25 mouse cellular contexts compared by ENCODE assay signal in genomic region chr11:77663639-77664038, GRCm38 (mm10).
"Had no signal": no experiment of that assay in that cellular context is flagged by ENCODE, and none has a peak within 500 bp of the region (broad histone marks: within the 10 kb centered on the region; RNA-seq: fewer than 3 reads in every experiment).

No protein-coding gene starts in this region.

- H3K9me3 ChIP-seq: heart, embryonic 10.5 days; hindbrain, embryonic 12.5 days; intestine, embryonic 15.5 days; limb, embryonic 10.5 days had no signal

- H3K9ac ChIP-seq: forebrain, postnatal 0 days; heart, embryonic 12.5 days; hindbrain, embryonic 12.5 days; hindbrain, embryonic 14.5 days; intestine, embryonic 15.5 days; limb, embryonic 12.5 days; liver, embryonic 12.5 days had no signal

- H3K4me2 ChIP-seq: heart, embryonic 12.5 days; hindbrain, embryonic 12.5 days; hindbrain, embryonic 14.5 days; intestine, embryonic 15.5 days; limb, embryonic 12.5 days; liver, embryonic 12.5 days had no signal

- DNase-seq: forebrain, postnatal 0 days; gastrocnemius, postnatal 14 days; gastrocnemius, postnatal 36 days; heart, adult 11 months; heart, adult 2 months; heart, postnatal 10 days; heart, postnatal 4 days; kidney, adult 18-20 months; kidney, adult 8-10 months; kidney, postnatal 10 days; kidney, postnatal 25 days; kidney, postnatal 4 days; liver had no signal

- ATAC-seq: forebrain, postnatal 0 days; hindbrain, embryonic 16.5 days; inflammation-experienced regulatory T-cells, adult 6 months; intestine, embryonic 15.5 days; liver, embryonic 12.5 days had no signal

- H3K27me3 ChIP-seq: heart, embryonic 12.5 days; hindbrain, embryonic 12.5 days; intestine, embryonic 15.5 days; limb, embryonic 12.5 days had no signal

- H3K27ac ChIP-seq: heart, adult 2 months; heart, embryonic 10.5 days; hindbrain, embryonic 10.5 days; hindbrain, embryonic 12.5 days; hindbrain, embryonic 14.5 days; intestine, embryonic 15.5 days; left cerebral cortex, adult 2 months; limb, embryonic 10.5 days; limb, embryonic 12.5 days; liver, embryonic 12.5 days had no signal

- H3K4me1 ChIP-seq: heart, embryonic 10.5 days; heart, embryonic 12.5 days; hindbrain, embryonic 10.5 days; hindbrain, embryonic 12.5 days; intestine, embryonic 15.5 days; limb, embryonic 10.5 days; limb, embryonic 12.5 days; liver, embryonic 12.5 days had no signal

- H3K4me3 ChIP-seq: heart, adult 2 months; heart, embryonic 10.5 days; heart, embryonic 12.5 days; hindbrain, embryonic 10.5 days; hindbrain, embryonic 12.5 days; intestine, embryonic 15.5 days; left cerebral cortex, adult 2 months; limb, embryonic 10.5 days; limb, embryonic 12.5 days; liver, embryonic 12.5 days had no signal

- H3K36me3 ChIP-seq: heart, embryonic 10.5 days; heart, embryonic 12.5 days; hindbrain, embryonic 10.5 days; hindbrain, embryonic 12.5 days; intestine, embryonic 15.5 days; limb, embryonic 10.5 days; limb, embryonic 12.5 days; liver, embryonic 12.5 days had no signal
